Mouse (Mus musculus) MEL (cell line): ENCODE measurements around the gene Trnau1ap. TPM values are rescaled to one million over a fixed set of nuclear protein-coding genes. Genes with fewer than 3 reads are reported as not detected.

ENCODE experiments used
- DNase-seq: peaks from one replicate; pipeline ENCODE4 v3.0.0; 2011; ENCODE audit warnings: low read depth, low spot score
- H3K27ac ChIP-seq: 2 replicates; pipeline ENCODE4 v1.5.1; 2012; ENCODE audit warnings: low read depth, mild to moderate bottlenecking, control low read depth, low read length, moderate library complexity; ENCODE audit not compliant: control insufficient read depth
- H3K27me3 ChIP-seq, 2 experiments: fragments of 150-350 bp in 1 of 2; sonication (generic) in 1 of 2; 2 replicates each; pipeline ENCODE4 v1.6.1; 2012; ENCODE audit warnings: low read length in 2 of 2, mild to moderate bottlenecking in 2 of 2, improper control_type of control experiment in 1 of 2, moderate library complexity in 1 of 2; ENCODE audit not compliant: insufficient read depth in 2 of 2, control insufficient read depth in 1 of 2
- H3K36me3 ChIP-seq, 2 experiments: 2 replicates each; pipeline ENCODE4 v1.6.1; 2012 to 2014; ENCODE audit warnings: low read length in 2 of 2, improper control_type of control experiment in 1 of 2, inconsistent platforms in 1 of 2, mild to moderate bottlenecking in 1 of 2; ENCODE audit not compliant: insufficient read depth in 2 of 2, control insufficient read depth in 1 of 2
- H3K4me1 ChIP-seq, 2 experiments: fragments of 150-350 bp in 1 of 2; sonication (generic) in 1 of 2; 2 replicates each; pipeline ENCODE4 v1.6.1; 2012; ENCODE audit warnings: low read length in 2 of 2, improper control_type of control experiment in 1 of 2, mild to moderate bottlenecking in 1 of 2; ENCODE audit not compliant: insufficient read depth in 2 of 2, control insufficient read depth in 1 of 2
- H3K4me3 ChIP-seq, 2 experiments: fragments of 150-350 bp in 1 of 2; sonication (generic) in 1 of 2; 2 replicates each; pipeline ENCODE4 v1.5.1; 2012; ENCODE audit warnings: low read depth in 2 of 2, low read length in 2 of 2, mild to moderate bottlenecking in 2 of 2, moderate library complexity in 2 of 2, control low read depth in 1 of 2, improper control_type of control experiment in 1 of 2; ENCODE audit not compliant: control insufficient read depth in 1 of 2, insufficient read depth in 1 of 2
- H3K79me2 ChIP-seq: 2 replicates; pipeline ENCODE4 v1.6.1; 2012; ENCODE audit warnings: mild to moderate bottlenecking, low read length, moderate library complexity; ENCODE audit not compliant: control insufficient read depth, poor library complexity, insufficient read depth
- H3K9ac ChIP-seq: 2 replicates; pipeline ENCODE4 v1.6.1; 2012; ENCODE audit warnings: low read depth, mild to moderate bottlenecking, control low read depth, low read length, moderate library complexity; ENCODE audit not compliant: control insufficient read depth, poor library complexity, severe bottlenecking
- H3K9me3 ChIP-seq: fragments of 150-350 bp; sonication (generic); replicated peaks from 2 replicates; pipeline ENCODE4 v1.6.1; 2012; ENCODE audit warnings: mild to moderate bottlenecking, low read length, improper control_type of control experiment, moderate library complexity; ENCODE audit not compliant: insufficient read depth
- CHD2 ChIP-seq: IDR thresholded peaks from 2 replicates; pipeline ENCODE4 v1.6.1; 2011; ENCODE audit warnings: low read length, improper control_type of control experiment
- CTCF ChIP-seq, 3 experiments: IDR thresholded peaks in 2 of 3; conservative IDR thresholded peaks in 1 of 3; 2 replicates each; pipeline ENCODE4 v1.5.1; 2011 to 2012; ENCODE audit warnings: low read length in 3 of 3, low read depth in 2 of 3, mild to moderate bottlenecking in 2 of 3, improper control_type of control experiment in 1 of 3, inconsistent platforms in 1 of 3, mixed read lengths in 1 of 3, moderate library complexity in 1 of 3; ENCODE audit not compliant: control insufficient read depth in 1 of 3, insufficient read depth in 1 of 3, poor library complexity in 1 of 3, severe bottlenecking in 1 of 3
- E2F4 ChIP-seq: IDR thresholded peaks from 2 replicates; pipeline ENCODE4 v1.6.1; 2011; ENCODE audit warnings: low read depth, low read length, improper control_type of control experiment, borderline replicate concordance
- GATA1 ChIP-seq: IDR thresholded peaks from 2 replicates; pipeline ENCODE4 v1.6.1; 2011; ENCODE audit warnings: low read depth, low read length, improper control_type of control experiment
- MAFK ChIP-seq: IDR thresholded peaks from 2 replicates; pipeline ENCODE4 v1.6.1; 2011; ENCODE audit warnings: low read depth, mild to moderate bottlenecking, low read length, improper control_type of control experiment, borderline replicate concordance
- MAZ ChIP-seq: IDR thresholded peaks from 2 replicates; pipeline ENCODE4 v1.6.1; 2012; ENCODE audit warnings: low read depth, mild to moderate bottlenecking, inconsistent platforms, low read length, improper control_type of control experiment
- NRF1 ChIP-seq: IDR thresholded peaks from 2 replicates; pipeline ENCODE4 v1.6.1; 2014; ENCODE audit warnings: low read depth, mild to moderate bottlenecking, inconsistent platforms, low read length, improper control_type of control experiment, moderate library complexity; ENCODE audit not compliant: poor library complexity, insufficient read depth, severe bottlenecking
- POLR2A ChIP-seq, 2 experiments: IDR thresholded peaks; 2 replicates each; pipeline ENCODE4 v1.6.1; 2011 to 2012; ENCODE audit warnings: low read length in 2 of 2, mild to moderate bottlenecking in 2 of 2, control low read depth in 1 of 2, improper control_type of control experiment in 1 of 2, low read depth in 1 of 2, moderate library complexity in 1 of 2; ENCODE audit not compliant: control insufficient read depth in 1 of 2, insufficient read depth in 1 of 2, poor library complexity in 1 of 2
- POLR2AphosphoS5 ChIP-seq: IDR thresholded peaks from 2 replicates; pipeline ENCODE4 v1.6.1; 2012; ENCODE audit warnings: low read depth, borderline replicate concordance, mild to moderate bottlenecking, inconsistent platforms, low read length, moderate library complexity, mixed read lengths
- RAD21 ChIP-seq: IDR thresholded peaks from 2 replicates; pipeline ENCODE4 v1.6.1; 2011; ENCODE audit warnings: mild to moderate bottlenecking, low read depth, low read length, improper control_type of control experiment
- SIN3A ChIP-seq: IDR thresholded peaks from 2 replicates; pipeline ENCODE4 v1.6.1; 2012; ENCODE audit warnings: low read length, improper control_type of control experiment, inconsistent platforms
- SMC3 ChIP-seq: IDR thresholded peaks from 2 replicates; pipeline ENCODE4 v1.6.1; 2011; ENCODE audit warnings: low read depth, low read length, improper control_type of control experiment
- TBP ChIP-seq: IDR thresholded peaks from 2 replicates; pipeline ENCODE4 v1.8.0; 2011; ENCODE audit warnings: low read depth, low read length, improper control_type of control experiment
- UBTF ChIP-seq: IDR thresholded peaks from 2 replicates; pipeline ENCODE4 v1.6.1; 2012; ENCODE audit warnings: low read depth, mild to moderate bottlenecking, inconsistent platforms, low read length, improper control_type of control experiment, moderate library complexity, borderline replicate concordance; ENCODE audit not compliant: insufficient read depth
- ZKSCAN1 ChIP-seq: IDR thresholded peaks from 2 replicates; pipeline ENCODE4 v1.6.1; 2012; ENCODE audit warnings: low read depth, mild to moderate bottlenecking, inconsistent platforms, low read length, improper control_type of control experiment, moderate library complexity
- ZMIZ1 ChIP-seq: IDR thresholded peaks from 2 replicates; pipeline ENCODE4 v1.6.1; 2012; ENCODE audit warnings: low read depth, mild to moderate bottlenecking, inconsistent platforms, low read length, improper control_type of control experiment, moderate library complexity
- polyA plus RNA-seq, 2 experiments: library from polyadenylated mRNA; stranded (reverse) in 1 of 2; unstranded in 1 of 2; fragments of >175 nt in 1 of 2; fragments of >200 nt in 1 of 2; gene quantifications; 2 replicates each; pipeline versions ENCODE4 v1.2.1 to v1.2.4; 2012; ENCODE audit warnings: low replicate concordance in 2 of 2, low read depth in 1 of 2; ENCODE audit not compliant: insufficient read length in 2 of 2, insufficient read depth in 1 of 2, missing spikeins in 1 of 2
- total RNA-seq: library from RNA; depleted of rRNA; stranded (reverse); fragments of 300-350 nt; gene quantifications from 2 replicates; pipeline ENCODE4 v1.2.3, GENCODE M21; 2012

Gene Trnau1ap
- total and polyA plus RNA-seq, 3 experiments = 102 to 117 TPM; not detected in 1

- no peaks in the 10 kb centered on the region for H3K27me3 ChIP-seq
- TF ChIP-seq SMC3 (no peak), SIN3A (no peak), NRF1 (no peak), POLR2AphosphoS5 (peak; percentile 97), ZMIZ1 (no peak), CHD2 (no peak), POLR2A (IDR thresholded peaks at IDR 0.05; ENCODE audit: control insufficient read depth in 1 of 2, insufficient read depth in 1 of 2, low read depth in 1 of 2, low read length in 2 of 2, poor library complexity in 1 of 2) (peak; percentile 97 to 100), ZKSCAN1 (no peak), GATA1 (no peak), RAD21 (no peak), CTCF (IDR thresholded peaks at IDR 0.05 in 2 of 3, conservative IDR thresholded peaks at IDR 0.05 in 1 of 3; ENCODE audit: control insufficient read depth in 1 of 3, insufficient read depth in 1 of 3, low read depth in 2 of 3, low read length in 3 of 3, poor library complexity in 1 of 3, severe bottlenecking in 1 of 3) (0 out of 6 replicates have a peak, but pooled peaks of 1 of the 3 experiments have one; percentile 7), TBP (peak; percentile 99), MAFK (no peak), UBTF (no peak), MAZ (no peak), E2F4 (no peak)
- H3K4me1 ChIP-seq = peaks cover 0 to 9% of the 10 kb centered on the region in 2 experiments; a peak in 2 of 4 replicates
These were observed 24.1 kb upstream of the Trnau1ap start, which contains the start of gene Rcc1 for GRCm38 (mm10) chr4:132353481-132353885. Gene Rcc1, minus strand, starts transcription at chr4:132353605.

GRCm38 (mm10) chr4:132352739-132353138, 23.4 kb upstream of the Trnau1ap start:
- Histone ChIP-seq H3K4me3 (peak overlapping the region; percentile 72 to 81), H3K36me3 (peaks cover 3 to 12% of the 10 kb centered on the region in 2 experiments; a peak in 3 of 4 replicates), H3K27ac (peak overlapping the region; percentile 90), H3K9me3 (no peaks in the 10 kb centered on the region), H3K9ac (peak overlapping the region; percentile 97), H3K27me3 (no peaks in the 10 kb centered on the region), H3K4me1 (peaks cover 0 to 9% of the 10 kb centered on the region in 2 experiments; a peak in 2 of 4 replicates), H3K79me2 (peaks cover 27% of the 10 kb centered on the region)
- no peak for TF ChIP-seq NRF1
- no peak for DNase-seq

More at GRCm38 (mm10) chr4:132353481-132353885, 24.1 kb upstream of the Trnau1ap start, which contains the start of gene Rcc1:
- H3K9me3 ChIP-seq = no peaks in the 10 kb centered on the region
- peak; percentile 96 for DNase-seq
- peak within 1 kb of the TSS; percentile 90 for H3K27ac ChIP-seq
- peaks cover 3 to 12% of the 10 kb centered on the region in 2 experiments; a peak in 3 of 4 replicates for H3K36me3 ChIP-seq
- peak within 1 kb of the TSS; percentile 97 for H3K9ac ChIP-seq
- H3K79me2 ChIP-seq = peaks cover 27% of the 10 kb centered on the region
- peak within 1 kb of the TSS; percentile 72 to 81 for H3K4me3 ChIP-seq
